Mouse (Mus musculus) C2C12 (cell line): Measurements from ENCODE around the gene Ppip5k2.
A peak's percentile ranks its signal among the peaks of the same experiment; 100 is the strongest.

ENCODE experiments used
- CEBPB ChIP-seq: IDR thresholded peaks from one replicate; pipeline ENCODE4 v1.6.1; 2011; ENCODE audit warnings: low read depth, mild to moderate bottlenecking, control low read depth, moderate library complexity
- CTCF ChIP-seq: IDR thresholded peaks from one replicate; pipeline ENCODE4 v1.5.1; 2011; ENCODE audit not compliant: control insufficient read depth, insufficient read depth, insufficient read length
- MAX ChIP-seq: IDR thresholded peaks from one replicate; pipeline ENCODE4 v1.6.1; 2011; ENCODE audit warnings: mild to moderate bottlenecking, control low read depth
- MYOD1 ChIP-seq: IDR thresholded peaks from one replicate; pipeline ENCODE4 v1.6.1; 2011; ENCODE audit warnings: low read depth; ENCODE audit not compliant: control insufficient read depth, insufficient read length
- MYOG ChIP-seq: IDR thresholded peaks from one replicate; pipeline ENCODE4 v1.6.1; 2011; ENCODE audit not compliant: control insufficient read depth, insufficient read length; ENCODE audit errors: extremely low read depth
- USF1 ChIP-seq: IDR thresholded peaks from one replicate; pipeline ENCODE4 v1.6.1; 2011; ENCODE audit warnings: low read depth, mild to moderate bottlenecking, control low read depth, moderate library complexity

DNA sequence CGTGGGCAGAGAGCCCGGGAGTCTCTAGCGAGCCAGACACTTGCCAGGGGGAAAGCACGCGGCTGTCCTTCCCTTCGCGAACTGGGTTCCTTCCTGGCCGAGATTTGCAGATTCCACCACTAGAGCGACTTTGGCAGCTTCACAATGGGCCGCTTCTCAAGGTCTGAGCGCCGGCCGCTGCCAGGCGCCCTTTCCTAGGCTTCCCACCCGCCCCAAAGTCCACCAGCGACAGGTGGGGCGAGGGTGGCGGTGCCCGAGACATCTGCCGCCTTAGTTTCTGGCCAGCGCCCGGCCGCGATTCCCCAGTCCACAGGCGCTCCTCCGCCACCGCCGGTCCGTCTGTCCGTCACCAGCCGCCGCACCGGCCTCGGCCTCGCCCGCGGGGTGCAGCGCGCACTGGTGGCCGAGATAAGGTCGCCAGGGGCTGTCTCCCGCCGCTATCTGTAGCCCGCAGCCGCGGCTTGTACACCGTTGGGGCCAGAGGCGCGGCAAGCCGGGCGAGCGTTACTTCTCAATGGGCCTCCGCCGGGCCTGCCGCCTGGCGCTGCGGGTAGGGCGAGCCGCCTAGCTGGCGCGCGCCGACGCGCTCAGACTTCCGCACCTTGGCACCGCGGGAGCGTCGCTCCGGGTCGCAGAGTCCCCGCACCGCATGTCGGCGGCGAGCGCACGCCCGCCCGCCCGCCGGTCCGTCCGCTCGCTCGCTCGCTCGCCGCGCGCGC is 109.4 kb downstream of the Ppip5k2 start:
- no peak for TF ChIP-seq CTCF
- TF ChIP-seq CEBPB, result no peak
- TF ChIP-seq MAX, result peak; percentile 62
- no peak for TF ChIP-seq MYOD1
- TF ChIP-seq USF1, result no peak
- no peak for TF ChIP-seq MYOG
